Mouse (Mus musculus): ENCODE measurements at regions not wholly inside any gene's neighbourhood (a gene's known extent, or its start where the extent isn't known, plus 50 kb on each side); places are given as distances from the start of the nearest gene placed in this dataset.

DNA sequence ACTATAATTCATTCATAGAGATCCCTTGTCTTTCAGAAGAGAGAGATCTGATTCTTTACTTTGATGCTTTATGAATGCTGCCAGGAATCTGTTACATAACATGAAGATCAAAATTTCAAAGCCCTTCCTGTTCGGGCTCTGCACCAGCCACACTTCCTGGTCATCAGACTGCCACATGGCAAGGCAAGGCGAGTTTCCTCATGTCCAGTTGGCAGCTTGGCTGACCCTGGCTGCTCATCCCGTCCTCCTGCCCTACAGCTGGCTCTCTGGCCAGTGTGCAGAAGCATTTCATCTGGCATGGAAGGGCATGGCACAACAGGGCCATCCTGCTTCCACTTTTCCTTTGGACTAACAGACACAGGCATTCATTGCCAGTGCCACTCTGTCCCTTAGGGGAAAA, 292.2 kb upstream of the Slc24a5 start:
- DNase-seq, result peak; percentile 23

- no peak for DNase-seq
Measured at GRCm38 (mm10) chr2:124792633-124793036, 275.3 kb upstream of the Slc24a5 start.

GRCm38 (mm10) chr2:124811709-124812108, 256.2 kb upstream of the Slc24a5 start:
- no peak for DNase-seq

GRCm38 (mm10) chr2:124816814-124817213, 251.1 kb upstream of the Slc24a5 start:
- DNase-seq, result no peak

DNA sequence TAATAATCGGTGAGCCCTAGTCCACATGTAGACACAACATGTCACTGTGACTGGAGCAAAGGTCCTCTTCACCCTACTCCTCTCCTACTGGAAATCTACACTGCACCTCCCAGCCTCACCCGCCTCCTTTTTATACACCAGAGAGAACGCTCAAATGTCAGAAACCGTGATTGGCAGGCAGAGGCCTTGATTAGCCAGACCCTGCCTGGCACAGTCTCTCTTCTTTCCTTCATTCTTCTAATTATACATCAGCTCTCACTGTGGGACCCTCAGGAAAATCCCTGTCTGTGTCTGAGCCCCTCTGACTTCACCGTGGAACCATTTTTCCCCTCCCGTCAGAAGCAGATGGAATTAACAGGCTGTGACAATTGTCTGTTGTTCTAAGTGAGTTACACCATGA, 248.1 kb upstream of the Slc24a5 start:
- DNase-seq, result no peak

DNA sequence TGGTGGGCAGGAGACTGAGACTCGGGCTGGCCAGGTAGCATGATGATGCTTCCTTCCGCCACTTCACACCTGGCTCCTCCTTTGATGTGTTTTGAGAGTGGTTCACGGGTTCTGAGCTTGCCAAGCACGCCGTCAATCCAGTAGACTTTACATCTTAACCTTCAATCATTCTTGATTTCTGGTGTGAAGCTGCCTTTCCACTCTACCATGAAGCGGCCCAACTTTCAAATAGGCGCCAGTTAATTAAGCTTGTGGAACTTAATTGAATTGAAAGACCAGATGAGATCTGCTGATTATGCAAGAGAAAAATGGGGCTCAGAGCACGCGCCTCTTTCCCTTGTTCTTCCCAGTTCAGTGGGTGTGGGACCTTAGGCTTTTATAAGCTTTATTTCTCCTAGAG, 247.1 kb upstream of the Slc24a5 start:
- DNase-seq, result no peak

DNA sequence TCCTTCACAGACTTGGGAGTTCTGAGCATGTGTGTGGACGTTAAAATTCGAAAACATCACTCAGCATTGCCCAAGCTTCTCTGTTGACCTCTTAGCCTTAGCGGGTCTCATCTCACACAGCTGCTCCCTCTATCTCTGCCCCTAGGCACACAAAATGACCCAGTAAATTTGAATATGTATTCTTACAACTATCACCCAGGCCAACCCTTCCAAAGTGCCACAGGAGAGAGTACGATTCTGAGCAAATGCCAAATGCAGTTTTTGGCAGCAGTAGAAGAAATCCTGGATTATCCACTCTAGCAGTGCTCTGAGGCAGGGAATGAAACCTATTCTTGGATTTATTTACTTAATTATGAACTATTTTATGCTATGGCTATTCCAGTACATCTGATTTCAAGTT, 246.6 kb upstream of the Slc24a5 start:
- DNase-seq, result no peak

DNA sequence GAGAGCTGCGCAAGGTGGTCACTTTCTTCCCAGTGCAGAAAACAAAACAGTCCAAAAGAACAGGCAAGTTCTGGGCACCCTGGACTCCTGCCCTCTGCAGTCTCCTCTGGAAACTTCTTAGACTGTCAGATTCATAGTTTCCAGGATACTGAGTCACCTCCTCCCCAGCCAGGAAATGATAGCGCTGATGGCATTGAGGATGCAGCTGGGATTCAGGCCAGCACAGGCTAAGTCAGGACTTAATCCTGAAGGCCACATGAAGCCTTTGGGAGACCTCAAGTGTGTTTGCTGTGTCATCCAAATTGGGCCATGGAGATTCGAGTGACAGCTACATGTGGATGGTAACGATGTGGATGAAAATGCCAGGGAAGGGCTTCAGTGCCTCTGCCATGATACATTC, 219.1 kb upstream of the Slc24a5 start:
- peak; percentile 52 for DNase-seq

GRCm38 (mm10) chr2:124858504-124858903, 209.4 kb upstream of the Slc24a5 start:
- DNase-seq, result peak; percentile 79

DNA sequence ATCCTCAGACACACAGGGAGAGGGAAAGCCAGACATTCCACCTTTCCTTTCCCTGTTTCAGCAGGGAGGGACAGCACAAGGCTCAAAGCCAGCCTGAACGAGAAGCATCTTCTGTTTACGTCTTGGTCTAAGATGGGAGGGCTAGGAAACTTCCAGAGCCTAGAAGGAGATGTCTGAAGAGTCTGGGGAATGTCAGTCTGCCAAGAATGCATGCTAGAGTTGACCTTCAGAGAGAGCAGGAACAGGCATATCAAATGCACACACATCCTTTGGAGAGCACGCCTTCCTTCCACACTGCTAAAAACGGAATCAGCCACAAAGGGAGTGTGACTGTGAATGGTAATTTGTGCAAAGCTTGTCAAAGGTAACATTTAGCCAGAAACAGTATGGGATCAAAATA, 179.7 kb upstream of the Slc24a5 start:
- no peak for DNase-seq

- no peak for DNase-seq
Measured at GRCm38 (mm10) chr2:124895002-124895401, 172.9 kb upstream of the Slc24a5 start.

- DNase-seq, result no peak
Measured at GRCm38 (mm10) chr2:124903556-124903955, 164.4 kb upstream of the Slc24a5 start.

DNA sequence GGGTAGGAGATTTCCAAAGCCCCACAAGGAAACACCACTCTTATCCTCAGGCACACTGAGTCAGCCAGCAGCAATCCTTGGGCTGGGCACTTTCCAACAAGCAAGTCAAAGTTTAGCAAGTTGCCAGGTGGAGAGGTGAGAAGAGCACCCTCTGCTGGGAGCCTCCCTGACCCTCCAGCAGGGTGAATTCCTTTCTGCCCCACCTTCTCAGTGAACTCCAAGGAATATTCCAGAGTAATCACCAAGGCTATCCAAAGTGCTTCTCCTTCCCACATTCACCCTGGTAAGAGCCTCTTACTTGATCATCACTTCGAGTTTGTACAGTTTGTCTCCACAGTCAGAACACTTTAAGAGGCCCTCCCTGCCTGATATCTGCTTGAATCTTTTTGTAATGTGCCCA, 162.8 kb upstream of the Slc24a5 start:
- DNase-seq, result no peak

DNA sequence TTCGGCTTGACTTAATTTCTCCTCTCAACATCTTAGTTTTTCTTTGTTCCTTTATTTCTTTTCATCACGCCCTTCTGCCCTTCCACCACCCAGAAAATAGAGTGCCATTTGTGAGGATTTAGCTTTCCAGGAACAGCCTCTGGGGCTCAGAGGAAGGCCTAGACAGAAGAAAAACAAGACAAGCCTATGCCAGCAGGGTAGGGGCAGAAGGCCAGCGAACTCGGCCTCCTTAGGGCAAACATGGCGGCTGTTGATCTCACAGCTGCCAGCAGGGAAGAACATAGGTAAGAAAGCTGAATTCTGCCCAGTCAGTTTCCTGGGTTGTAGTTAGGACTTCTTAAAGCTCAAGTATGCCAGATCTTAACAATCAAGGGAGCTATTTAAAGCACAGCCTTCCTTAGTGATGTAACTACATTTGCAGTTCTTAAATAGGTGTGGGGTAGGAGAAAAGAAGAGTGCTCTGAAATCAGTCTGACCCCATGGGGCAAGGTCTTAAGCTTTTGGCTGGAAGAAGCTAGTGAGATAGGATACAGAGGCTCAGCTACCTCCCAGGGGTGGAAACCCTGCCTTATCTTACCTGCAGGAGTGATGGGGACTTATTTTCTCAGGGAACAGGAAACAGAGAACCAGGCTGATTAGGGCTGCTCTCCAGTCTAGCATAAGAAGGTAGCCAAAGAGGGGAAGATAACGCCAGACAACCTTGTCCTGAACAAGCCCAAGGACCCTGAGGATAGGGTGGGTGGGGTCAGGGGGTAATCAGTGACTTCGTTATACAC, 148.8 kb upstream of the Slc24a5 start:
- peak; percentile 3 for DNase-seq

DNA sequence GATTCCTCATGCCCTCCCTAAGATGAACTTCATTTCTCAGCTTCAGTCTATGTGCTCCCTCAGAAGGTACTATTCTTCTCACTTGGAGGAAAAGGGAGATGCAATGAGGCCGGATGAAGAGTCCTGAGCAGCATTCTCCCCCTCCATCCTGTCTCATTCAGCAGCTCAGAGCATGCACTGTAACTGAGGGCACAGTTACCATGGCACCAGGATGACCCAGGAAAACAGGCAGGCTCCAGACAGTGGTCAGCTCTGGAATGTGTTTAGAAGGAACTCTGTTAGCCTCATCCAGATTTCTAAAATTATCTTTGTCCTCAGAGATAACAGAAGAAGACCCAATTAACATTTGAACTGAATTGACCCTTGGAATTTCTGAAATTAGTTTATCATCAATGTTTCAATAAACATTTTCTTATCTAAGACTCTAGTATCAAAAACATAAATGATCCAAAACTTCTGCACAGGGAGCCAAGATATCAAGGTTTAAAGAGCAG, 148.1 kb upstream of the Slc24a5 start:
- DNase-seq, result no peak

- DNase-seq, result no peak
Measured at GRCm38 (mm10) chr2:124920265-124920664, 147.7 kb upstream of the Slc24a5 start.

GRCm38 (mm10) chr2:124927882-124928758, 139.8 kb upstream of the Slc24a5 start:
- peak; percentile 47 for DNase-seq

DNA sequence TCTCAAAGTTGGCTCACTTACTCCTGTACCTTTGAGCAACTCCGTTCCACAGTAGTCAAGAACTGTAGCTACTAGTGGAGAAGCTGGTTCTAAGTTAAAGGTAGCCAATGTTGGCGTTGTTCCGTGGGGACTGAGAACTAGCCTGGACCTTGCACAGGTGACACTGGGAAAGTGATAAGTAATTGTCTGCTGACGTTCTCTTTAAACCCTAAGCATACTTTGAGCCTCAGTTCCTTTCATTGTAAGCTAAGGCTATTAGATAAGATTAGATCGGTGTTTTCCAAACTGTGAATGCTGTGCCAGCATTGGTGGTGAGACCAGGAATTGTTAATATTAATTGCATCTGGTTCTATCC, 139.2 kb upstream of the Slc24a5 start:
- DNase-seq, result no peak

DNA sequence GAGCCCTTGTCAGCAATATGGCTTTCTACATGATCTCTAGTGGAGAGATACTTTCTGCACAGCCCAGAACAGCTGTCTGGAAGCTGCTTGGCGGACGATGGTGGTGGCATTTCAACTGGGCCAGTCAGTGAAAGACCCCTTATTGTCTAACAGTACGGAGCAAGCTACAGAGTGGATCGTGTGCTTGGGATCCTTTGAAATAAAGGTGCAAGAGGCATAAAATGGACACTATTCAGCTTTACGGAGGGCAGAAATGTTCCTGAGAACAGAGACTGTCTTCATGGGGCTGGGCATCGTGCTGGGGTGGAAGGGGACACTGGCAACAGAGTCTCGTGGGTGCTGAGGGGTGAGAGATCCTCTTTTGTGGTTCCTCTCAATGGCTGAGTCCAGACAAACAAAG, 137.2 kb upstream of the Slc24a5 start:
- DNase-seq, result no peak

GRCm38 (mm10) chr2:124932566-124932965, 135.4 kb upstream of the Slc24a5 start:
- DNase-seq, result no peak

DNA sequence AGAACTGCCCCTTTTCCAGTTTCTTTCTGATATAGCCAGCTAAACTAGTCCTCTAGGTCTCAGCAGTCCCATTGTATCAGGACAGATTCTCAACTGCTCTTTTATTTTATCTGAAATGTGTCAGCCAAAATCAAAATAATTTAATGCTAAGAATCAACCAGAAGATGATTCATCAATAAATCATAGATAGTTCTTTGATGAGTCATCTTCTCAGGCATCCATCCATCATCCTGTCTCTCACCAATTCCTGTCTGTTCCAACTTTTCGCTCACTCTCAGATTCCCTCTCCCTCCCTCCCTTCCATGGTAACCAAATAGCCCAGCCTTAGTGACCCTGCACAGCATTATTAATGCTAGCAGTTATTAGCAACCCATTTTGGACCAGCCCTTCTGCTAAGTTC, 134.0 kb upstream of the Slc24a5 start:
- no peak for DNase-seq

DNA sequence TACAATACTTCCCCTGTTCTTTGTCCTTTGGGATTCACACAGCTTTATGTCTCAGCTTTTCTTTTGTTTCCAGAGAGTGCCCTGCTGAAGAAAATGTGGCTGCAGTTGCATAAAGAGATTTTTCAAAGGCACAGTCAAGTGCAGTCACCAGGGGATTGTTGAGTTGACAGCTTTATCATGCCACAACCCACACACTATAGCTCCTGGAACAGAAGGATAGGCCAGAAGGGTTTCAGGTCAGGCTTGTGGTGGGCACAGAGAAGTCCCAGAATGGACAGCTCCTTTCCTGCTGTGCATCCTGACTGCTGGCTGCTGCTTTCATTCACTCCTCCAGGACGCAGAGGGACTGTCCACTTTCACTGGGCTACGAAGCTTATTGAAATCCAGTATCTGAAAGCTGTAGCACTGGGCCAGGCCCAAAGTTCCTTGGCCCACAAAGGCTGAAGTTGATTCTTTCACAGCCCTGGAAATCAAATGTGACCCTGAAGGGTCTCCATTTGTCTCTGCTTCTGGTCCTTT, 119.6 kb upstream of the Slc24a5 start:
- DNase-seq, result no peak

DNA sequence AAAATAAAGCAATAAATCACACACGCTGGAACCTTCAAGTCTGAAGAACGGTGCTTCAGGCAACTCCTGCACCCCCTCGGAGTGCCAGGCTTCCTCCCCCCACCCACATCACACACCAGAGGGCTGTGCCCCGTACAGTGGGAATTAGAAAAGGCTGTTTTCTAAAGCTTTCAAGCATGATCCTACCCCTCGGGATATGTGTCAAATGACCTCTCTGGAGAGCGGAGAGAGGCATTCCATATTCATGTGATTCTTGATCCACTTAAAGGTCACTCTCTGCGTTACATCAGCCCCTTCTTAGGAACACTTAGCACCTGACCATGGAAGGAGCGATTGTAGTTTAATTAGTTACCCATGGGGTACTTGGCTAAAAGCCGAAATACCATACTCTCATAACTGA, 119.1 kb upstream of the Slc24a5 start:
- DNase-seq, result no peak

All from adrenal gland, postnatal 25 days (tissue).